Mouse (Mus musculus) midbrain, postnatal 0 days (tissue): ENCODE results near the gene Sltm. TPM values are rescaled to one million over a fixed set of nuclear protein-coding genes. Genes with fewer than 3 reads are reported as not detected.

Source experiments
- ATAC-seq: fragments of 200-750 bp; cut with Nextera tagmentation; 2 replicates; pipeline ENCODE4 v1.8.0; 2017; ENCODE audit warnings: moderate number of reproducible peaks, mild to moderate bottlenecking, moderate TSS enrichment, moderate library complexity; ENCODE audit not compliant: low FRiP score
- DNase-seq: peaks from one replicate; pipeline ENCODE4 v3.0.0-alpha.2; 2015; ENCODE audit warnings: low spot score
- H3K27ac ChIP-seq: fragments of 300-500 bp; sonication (generic); 2 replicates; pipeline ENCODE4 v1.5.1; 2014; ENCODE audit warnings: low read depth, mild to moderate bottlenecking, low read length, mixed read lengths
- H3K27me3 ChIP-seq: fragments of 300-500 bp; sonication (generic); 2 replicates; pipeline ENCODE4 v1.6.1; 2014; ENCODE audit warnings: low read length, control low read depth, mixed read lengths; ENCODE audit not compliant: insufficient read depth
- H3K36me3 ChIP-seq: fragments of 300-500 bp; sonication (generic); 2 replicates; pipeline ENCODE4 v1.6.1; 2014; ENCODE audit warnings: low read length, control low read depth, mixed read lengths; ENCODE audit not compliant: insufficient read depth
- H3K4me1 ChIP-seq: fragments of 300-500 bp; sonication (generic); 2 replicates; pipeline ENCODE4 v1.6.1; 2014; ENCODE audit warnings: mild to moderate bottlenecking, control low read depth, antibody characterized with exemption, low read length, mixed read lengths; ENCODE audit not compliant: insufficient read depth
- H3K4me2 ChIP-seq: fragments of 300-500 bp; sonication (generic); 2 replicates; pipeline ENCODE4 v1.6.1; 2014; ENCODE audit warnings: low read depth, mild to moderate bottlenecking, low read length, mixed read lengths; ENCODE audit not compliant: poor library complexity, severe bottlenecking
- H3K4me3 ChIP-seq: fragments of 300-500 bp; sonication (generic); 2 replicates; pipeline ENCODE4 v1.5.1; 2014; ENCODE audit warnings: low read depth, mild to moderate bottlenecking, low read length, moderate library complexity
- H3K9ac ChIP-seq: fragments of 300-500 bp; sonication (generic); replicated peaks from 2 replicates; pipeline ENCODE4 v1.6.1; 2014; ENCODE audit warnings: mild to moderate bottlenecking, low read length, moderate library complexity, mixed read lengths; ENCODE audit not compliant: poor library complexity, severe bottlenecking
- H3K9me3 ChIP-seq: fragments of 300-500 bp; sonication (generic); 2 replicates; pipeline ENCODE4 v1.6.1; 2016; ENCODE audit warnings: low read length, control low read depth
- CTCF ChIP-seq: IDR thresholded peaks from 2 replicates; pipeline ENCODE4 v1.5.1; 2016; ENCODE audit warnings: antibody characterized with exemption, mild to moderate bottlenecking
- WGBS: fragments of 180-500 bp; shearing (Covaris S2); extraction: QIAGEN DNeasy Blood & Tissue Kit; methylation state at CpG from one replicate; pipeline ENCODE4 v1.1.7; 2014; 5-methylcytosine and 5-hydroxymethylcytosine counted together
- polyA plus RNA-seq: library from polyadenylated mRNA; unstranded; fragments of >200 nt; fragmentation: Nextera tagmentation; extraction: Ambion mirVana; gene quantifications from 2 replicates; pipeline ENCODE4 v1.2.1, GENCODE M21; 2015
- total RNA-seq: library from RNA; depleted of rRNA; stranded (reverse); fragments of >200 nt; gene quantifications from 2 replicates; pipeline ENCODE4 v1.2.3, GENCODE M21; 2014

Sltm gene
- total and polyA plus RNA-seq, 2 experiments from 2014 or later: 26.3 to 47.6 TPM

DNA sequence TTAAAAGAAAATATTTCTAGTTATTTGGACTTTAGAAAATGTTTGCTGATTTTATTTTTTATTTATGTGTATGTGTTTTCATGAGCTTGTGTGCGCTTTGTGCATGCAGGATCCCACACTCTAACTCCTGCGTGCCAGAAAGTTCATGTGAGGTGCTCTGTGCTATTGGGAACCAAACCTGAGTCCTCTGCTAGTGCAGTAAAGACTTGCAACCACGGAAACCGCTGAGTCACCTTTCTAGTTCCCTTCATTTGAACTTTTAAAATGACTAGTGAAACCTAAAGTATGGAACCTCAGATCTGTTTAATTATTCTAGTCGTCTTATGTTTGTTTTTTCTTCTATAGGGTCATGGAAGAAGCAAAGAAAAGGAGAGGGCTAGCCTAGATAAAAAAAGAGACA, 38.4 kb downstream of the Sltm start:
- no peak for TF ChIP-seq CTCF
- WGBS: 93% methylated on average over 5 of the region's 5 CpGs
- H3K36me3 ChIP-seq: peaks cover 32% of the 10 kb centered on the region; the same call in 1 of the 2 replicates
- no peaks in the 10 kb centered on the region for H3K9me3 ChIP-seq
- no peaks in the 10 kb centered on the region for H3K27me3 ChIP-seq
- no peak overlapping the region for H3K9ac ChIP-seq
- H3K27ac ChIP-seq: no peak overlapping the region
- H3K4me2 ChIP-seq: no peak overlapping the region
- ATAC-seq: no peak
- no peaks in the 10 kb centered on the region for H3K4me1 ChIP-seq
- no peak overlapping the region for H3K4me3 ChIP-seq
- DNase-seq: no peak

DNA sequence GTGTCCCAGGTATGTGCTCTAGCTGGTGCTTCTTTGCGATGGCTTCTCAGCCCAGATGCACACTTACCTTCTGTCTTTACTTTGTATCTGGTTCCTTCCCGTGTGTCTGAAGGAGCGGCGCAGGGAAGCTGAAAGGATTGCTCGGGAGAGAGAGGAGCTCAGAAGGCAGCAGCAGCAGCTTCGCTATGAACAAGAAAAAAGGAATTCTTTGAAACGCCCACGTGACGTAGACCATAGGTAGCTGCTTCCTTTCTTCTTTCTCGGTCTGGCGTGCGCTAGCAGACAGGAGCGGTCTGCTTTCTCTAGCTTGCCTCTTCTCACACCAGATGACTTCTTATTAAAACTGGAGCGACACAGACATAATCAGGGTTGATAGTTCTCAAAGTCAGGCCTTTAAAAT, 42.1 kb downstream of the Sltm start:
- no peak overlapping the region for H3K4me3 ChIP-seq
- no peak overlapping the region for H3K9ac ChIP-seq
- H3K4me1 ChIP-seq: no peaks in the 10 kb centered on the region
- no peak for TF ChIP-seq CTCF
- ATAC-seq (no peak), DNase-seq (no peak)
- WGBS: 87% methylated on average over 14 of the region's 14 CpGs
- H3K9me3 ChIP-seq: no peaks in the 10 kb centered on the region
- no peaks in the 10 kb centered on the region for H3K27me3 ChIP-seq
- peaks cover 61% of the 10 kb centered on the region for H3K36me3 ChIP-seq
- no peak overlapping the region for H3K4me2 ChIP-seq
- no peak overlapping the region for H3K27ac ChIP-seq

DNA sequence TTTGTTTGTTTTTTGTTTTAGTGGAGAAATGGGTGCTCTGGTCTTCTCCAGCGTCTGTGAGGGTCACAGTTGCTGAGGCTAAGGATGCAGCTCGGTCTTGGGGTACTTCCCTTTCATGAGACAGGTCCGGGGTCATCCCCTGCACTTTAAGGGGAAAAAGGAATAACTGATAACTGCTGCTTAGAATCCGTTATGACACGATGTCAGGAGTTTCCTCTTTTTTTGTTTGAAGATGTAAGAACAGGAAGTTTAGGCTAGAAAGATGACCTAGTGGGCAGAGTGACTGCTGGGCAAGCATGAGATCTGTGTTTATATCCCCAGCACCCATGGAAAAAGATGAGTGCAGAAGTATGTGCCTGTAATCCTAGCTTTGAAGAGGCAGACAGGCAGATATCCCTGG, 42.6 kb downstream of the Sltm start:
- Histone ChIP-seq H3K9me3 (no peaks in the 10 kb centered on the region), H3K4me1 (no peaks in the 10 kb centered on the region), H3K27ac (no peak overlapping the region), H3K4me3 (no peak overlapping the region), H3K4me2 (no peak overlapping the region), H3K9ac (no peak overlapping the region), H3K36me3 (peaks cover 58% of the 10 kb centered on the region), H3K27me3 (no peaks in the 10 kb centered on the region)
- no peak for TF ChIP-seq CTCF
- 94% methylated on average over 5 of the region's 5 CpGs for WGBS
- DNase-seq (no peak), ATAC-seq (no peak)

DNA sequence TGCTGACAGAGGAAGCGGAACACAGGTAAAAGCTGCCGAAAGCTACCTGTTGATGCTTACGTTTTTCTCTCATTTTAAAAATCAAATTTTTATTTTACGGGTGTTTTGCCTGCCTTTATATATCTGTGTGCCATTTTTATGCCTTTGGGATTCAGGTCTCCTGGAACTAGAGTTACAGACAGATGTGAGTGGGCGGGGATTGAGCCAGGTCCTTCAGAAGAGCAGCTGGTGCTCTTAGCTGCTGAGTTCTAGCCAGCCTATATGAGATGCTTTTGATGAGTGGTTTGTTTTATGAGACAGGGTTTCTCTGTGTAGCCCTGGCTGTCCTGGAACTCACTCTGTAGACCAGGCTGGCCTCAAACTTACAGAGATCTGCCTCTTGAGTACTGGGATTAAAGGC, 44.6 kb downstream of the Sltm start:
- Histone ChIP-seq H3K4me3 (no peak overlapping the region), H3K4me1 (no peaks in the 10 kb centered on the region), H3K4me2 (no peak overlapping the region), H3K9me3 (no peaks in the 10 kb centered on the region), H3K36me3 (peaks cover 64% of the 10 kb centered on the region), H3K27ac (no peak overlapping the region), H3K27me3 (no peaks in the 10 kb centered on the region), H3K9ac (no peak overlapping the region)
- TF ChIP-seq CTCF: no peak
- ATAC-seq: no peak
- WGBS: 98% methylated on average over 5 of the region's 5 CpGs
- no peak for DNase-seq

DNA sequence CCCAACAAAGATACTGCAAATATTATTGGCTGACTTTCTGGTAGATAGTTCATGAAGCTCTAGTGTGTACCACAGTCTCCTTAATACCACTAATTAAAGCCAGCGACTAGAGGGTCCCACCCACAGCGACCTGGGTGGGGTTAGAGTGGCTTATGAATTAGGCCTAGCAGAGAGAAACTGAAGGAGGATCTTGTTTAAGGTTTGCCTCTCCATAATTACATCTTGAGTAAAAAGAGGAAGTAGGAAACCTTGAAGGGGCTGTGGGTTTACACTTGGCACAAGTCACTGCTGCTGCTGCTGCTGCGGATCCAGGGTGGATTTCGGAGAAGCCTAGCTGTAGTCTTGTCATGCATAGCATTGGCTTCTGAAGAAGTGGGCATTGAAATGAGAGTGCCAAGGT, 48.2 kb downstream of the Sltm start:
- ATAC-seq (no peak), DNase-seq (no peak)
- H3K27ac ChIP-seq: no peak overlapping the region
- H3K9ac ChIP-seq: no peak overlapping the region
- H3K4me3 ChIP-seq: no peak overlapping the region
- no peak for TF ChIP-seq CTCF
- no peak overlapping the region for H3K4me2 ChIP-seq
- no peaks in the 10 kb centered on the region for H3K9me3 ChIP-seq
- H3K4me1 ChIP-seq: no peaks in the 10 kb centered on the region
- peaks cover 67% of the 10 kb centered on the region for H3K36me3 ChIP-seq
- WGBS: 93% methylated on average over 4 of the region's 4 CpGs
- H3K27me3 ChIP-seq: no peaks in the 10 kb centered on the region

DNA sequence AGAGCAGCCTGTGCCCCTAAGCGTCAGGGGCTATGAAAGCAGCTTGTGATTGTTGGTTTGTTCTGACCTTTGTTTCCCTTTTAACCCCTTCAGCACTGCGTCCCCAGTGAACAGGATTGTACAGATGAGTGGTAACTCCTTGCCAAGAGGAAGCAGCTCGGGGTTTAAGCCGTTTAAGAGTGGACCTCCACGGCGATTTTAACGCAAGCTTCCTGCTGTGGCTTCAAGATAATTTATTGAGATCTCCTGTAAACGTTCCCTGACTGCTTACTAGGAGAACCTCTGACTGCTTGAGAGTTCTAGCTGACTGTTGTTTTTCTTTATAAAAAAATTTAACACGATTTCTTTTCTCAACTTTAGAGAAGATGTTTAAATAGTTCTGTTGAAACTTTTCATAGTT, 48.9 kb downstream of the Sltm start:
- no peak overlapping the region for H3K27ac ChIP-seq
- 60% methylated on average over 9 of the region's 9 CpGs for WGBS
- no peak for TF ChIP-seq CTCF

DNA sequence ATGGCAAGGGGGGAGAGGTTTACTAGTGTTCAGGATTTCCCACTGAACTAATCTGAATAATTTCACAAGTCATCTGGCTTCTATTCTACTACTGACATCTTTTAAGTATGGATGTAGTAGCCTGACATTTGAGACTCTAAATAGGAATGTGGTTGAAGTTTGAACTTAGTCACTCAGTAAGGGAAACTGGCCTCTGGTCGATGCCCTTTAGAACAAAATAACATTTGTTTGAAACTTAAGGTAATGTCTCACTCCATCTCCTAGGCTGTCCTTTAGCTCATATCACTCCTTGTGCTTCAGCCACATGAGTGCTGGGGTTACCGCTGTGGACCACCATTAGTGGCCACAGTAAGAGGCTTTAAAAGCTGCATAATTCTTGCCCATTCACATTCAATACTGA, 55.7 kb downstream of the Sltm start:
- ATAC-seq: no peak
- Histone ChIP-seq H3K4me2 (no peak overlapping the region), H3K9me3 (no peaks in the 10 kb centered on the region), H3K36me3 (peaks cover 5% of the 10 kb centered on the region), H3K4me3 (no peak overlapping the region), H3K9ac (no peak overlapping the region), H3K27me3 (no peaks in the 10 kb centered on the region), H3K27ac (no peak overlapping the region), H3K4me1 (no peaks in the 10 kb centered on the region)
- DNase-seq: no peak
- TF ChIP-seq CTCF: no peak
- WGBS: 100% methylated on average over 2 of the region's 2 CpGs

More for the DNA sequence above, 48.9 kb downstream of the Sltm start:
- Histone ChIP-seq H3K9ac (no peak overlapping the region), H3K36me3 (peaks cover 60% of the 10 kb centered on the region), H3K27me3 (no peaks in the 10 kb centered on the region), H3K4me1 (no peaks in the 10 kb centered on the region), H3K4me3 (no peak overlapping the region), H3K9me3 (no peaks in the 10 kb centered on the region), H3K4me2 (no peak overlapping the region)
- ATAC-seq (no peak), DNase-seq (no peak)
